Mouse (Mus musculus) heart, postnatal 0 days (tissue): ENCODE data around the gene Rem2. TPM values are rescaled to one million over a fixed set of nuclear protein-coding genes. Genes with fewer than 3 reads are reported as not detected.

ENCODE experiments used
- ATAC-seq: fragments of 200-750 bp; cut with Nextera tagmentation; 2 replicates; pipeline ENCODE4 v1.8.0; 2017; ENCODE audit warnings: low read depth, moderate number of reproducible peaks, moderate library complexity; ENCODE audit not compliant: insufficient read depth
- DNase-seq: peaks from one replicate; pipeline ENCODE4 v3.0.0-alpha.2; 2016; ENCODE audit warnings: low spot score
- H3K27ac ChIP-seq: fragments of 300-500 bp; sonication (generic); 2 replicates; pipeline ENCODE4 v1.5.1; 2014; ENCODE audit warnings: low read depth, mild to moderate bottlenecking
- H3K27me3 ChIP-seq: fragments of 300-500 bp; sonication (generic); 2 replicates; pipeline ENCODE4 v1.6.1; 2014; ENCODE audit warnings: low read length, mixed read lengths; ENCODE audit not compliant: control insufficient read depth, insufficient read depth
- H3K36me3 ChIP-seq: fragments of 300-500 bp; sonication (generic); replicated peaks from 2 replicates; pipeline ENCODE4 v1.6.1; 2014; ENCODE audit warnings: low read length, mixed read lengths; ENCODE audit not compliant: control insufficient read depth, insufficient read depth
- H3K4me1 ChIP-seq: fragments of 300-500 bp; sonication (generic); 2 replicates; pipeline ENCODE4 v1.6.1; 2014; ENCODE audit warnings: antibody characterized with exemption; ENCODE audit not compliant: control insufficient read depth, insufficient read depth
- H3K4me2 ChIP-seq: fragments of 300-500 bp; sonication (generic); 2 replicates; pipeline ENCODE4 v1.6.1; 2014; ENCODE audit warnings: low read depth, mild to moderate bottlenecking, low read length, moderate library complexity
- H3K4me3 ChIP-seq: fragments of 300-500 bp; sonication (generic); 2 replicates; pipeline ENCODE4 v1.5.1; 2014; ENCODE audit warnings: low read depth, low read length
- H3K9ac ChIP-seq: fragments of 300-500 bp; sonication (generic); replicated peaks from 2 replicates; pipeline ENCODE4 v1.6.1; 2014; ENCODE audit warnings: low read depth, low read length, mixed read lengths
- H3K9me3 ChIP-seq: fragments of 300-500 bp; sonication (generic); replicated peaks from 2 replicates; pipeline ENCODE4 v1.6.1; 2016; ENCODE audit warnings: low read length; ENCODE audit not compliant: control insufficient read depth
- CTCF ChIP-seq: IDR thresholded peaks from 2 replicates; pipeline ENCODE4 v1.5.1; 2016; ENCODE audit warnings: antibody characterized with exemption, control low read depth, low read depth
- EP300 ChIP-seq: IDR thresholded peaks from 2 replicates; pipeline ENCODE4 v1.6.1; 2016; ENCODE audit warnings: antibody characterized with exemption, low read depth
- WGBS: fragments of 180-500 bp; shearing (Covaris S2); extraction: QIAGEN DNeasy Blood & Tissue Kit; methylation state at CpG from one replicate; pipeline ENCODE4 v1.1.7; 2014; 5-methylcytosine and 5-hydroxymethylcytosine counted together
- polyA plus RNA-seq: library from polyadenylated mRNA; unstranded; fragments of >200 nt; fragmentation: Nextera tagmentation; extraction: Ambion mirVana; gene quantifications from 2 replicates; pipeline ENCODE4 v1.2.1, GENCODE M21; 2015
- total RNA-seq: library from RNA; depleted of rRNA; stranded (reverse); fragments of >200 nt; gene quantifications from 2 replicates; pipeline ENCODE4 v1.2.3, GENCODE M21; 2014; ENCODE audit warnings: low replicate concordance

The Rem2 gene
- total and polyA plus RNA-seq, 2 experiments from 2014 or later: 0.27 TPM; not detected in 1

- TF ChIP-seq EP300: no peak
- no peak for TF ChIP-seq CTCF
- H3K36me3 ChIP-seq: no peaks in the 10 kb centered on the region
- DNase-seq (no peak), ATAC-seq (no peak)
- 80% methylated on average over 14 of the region's 14 CpGs for WGBS
- no peaks in the 10 kb centered on the region for H3K27me3 ChIP-seq
- H3K9ac ChIP-seq: no peak overlapping the region
- H3K4me3 ChIP-seq: no peak overlapping the region
- peaks cover 4% of the 10 kb centered on the region; the same call in 1 of the 2 replicates for H3K9me3 ChIP-seq
- no peak overlapping the region for H3K27ac ChIP-seq
- H3K4me2 ChIP-seq: no peak overlapping the region
- H3K4me1 ChIP-seq: no peaks in the 10 kb centered on the region
Observed at GRCm38 (mm10) chr14:54496706-54497105, 20.8 kb downstream of the Rem2 start.

- TF ChIP-seq CTCF (no peak), EP300 (no peak)
- WGBS: 65% methylated on average over 2 of the region's 2 CpGs
- Histone ChIP-seq H3K4me3 (no peak overlapping the region), H3K4me1 (no peaks in the 10 kb centered on the region), H3K9ac (no peak overlapping the region), H3K27ac (no peak overlapping the region), H3K27me3 (no peaks in the 10 kb centered on the region), H3K4me2 (no peak overlapping the region), H3K36me3 (no peaks in the 10 kb centered on the region), H3K9me3 (peaks cover 9% of the 10 kb centered on the region; the same call in 1 of the 2 replicates)
- ATAC-seq (no peak), DNase-seq (no peak)
Observed at GRCm38 (mm10) chr14:54499330-54499729, 23.4 kb downstream of the Rem2 start.

- Histone ChIP-seq H3K4me1 (no peaks in the 10 kb centered on the region), H3K9me3 (peaks cover 9% of the 10 kb centered on the region; the same call in 1 of the 2 replicates), H3K4me3 (no peak overlapping the region), H3K36me3 (no peaks in the 10 kb centered on the region), H3K9ac (no peak overlapping the region), H3K27me3 (no peaks in the 10 kb centered on the region), H3K27ac (no peak overlapping the region), H3K4me2 (no peak overlapping the region)
- TF ChIP-seq CTCF: no peak
- TF ChIP-seq EP300: no peak
- ATAC-seq (no peak), DNase-seq (no peak)
- 52% methylated on average over 2 of the region's 2 CpGs for WGBS
Observed at GRCm38 (mm10) chr14:54501365-54501764, 25.5 kb downstream of the Rem2 start.

- Histone ChIP-seq H3K36me3 (peaks cover 15% of the 10 kb centered on the region), H3K9me3 (peaks cover 9% of the 10 kb centered on the region; the same call in 1 of the 2 replicates), H3K4me2 (no peak overlapping the region), H3K9ac (no peak overlapping the region), H3K27ac (no peak overlapping the region), H3K4me1 (no peaks in the 10 kb centered on the region), H3K4me3 (no peak overlapping the region), H3K27me3 (no peaks in the 10 kb centered on the region)
- TF ChIP-seq CTCF (no peak), EP300 (no peak)
- ATAC-seq: no peak
- 56% methylated on average over 2 of the region's 2 CpGs for WGBS
- DNase-seq: no peak
Observed at GRCm38 (mm10) chr14:54503092-54503491, 27.2 kb downstream of the Rem2 start.

- TF ChIP-seq CTCF (no peak), EP300 (no peak)
- H3K27ac ChIP-seq: no peak overlapping the region
- DNase-seq: no peak
- no peak overlapping the region for H3K4me3 ChIP-seq
- no peaks in the 10 kb centered on the region for H3K9me3 ChIP-seq
- no peaks in the 10 kb centered on the region for H3K27me3 ChIP-seq
- H3K4me2 ChIP-seq: no peak overlapping the region
- peaks cover 81% of the 10 kb centered on the region for H3K36me3 ChIP-seq
- H3K9ac ChIP-seq: no peak overlapping the region
- WGBS: 88% methylated on average over 9 of the region's 9 CpGs
- ATAC-seq: no peak
- H3K4me1 ChIP-seq: no peaks in the 10 kb centered on the region
Observed at GRCm38 (mm10) chr14:54509774-54510173, 33.9 kb downstream of the Rem2 start.

GRCm38 (mm10) chr14:54516710-54517310 lies 40.9 kb downstream of the Rem2 start:
- WGBS: 3% methylated on average over 17 of the region's 17 CpGs
- no peaks in the 10 kb centered on the region for H3K9me3 ChIP-seq
- H3K4me1 ChIP-seq: peaks cover 10% of the 10 kb centered on the region
- H3K4me2 ChIP-seq: peak overlapping the region; percentile 78
- DNase-seq (peak; percentile 16), ATAC-seq (no peak)
- peak overlapping the region; percentile 68 for H3K4me3 ChIP-seq
- peak overlapping the region; percentile 70 for H3K9ac ChIP-seq
- TF ChIP-seq CTCF (no peak), EP300 (0 out of 2 replicates have a peak, but pooled peaks have one; percentile 15)
- H3K27ac ChIP-seq: peak overlapping the region; percentile 80
- H3K27me3 ChIP-seq: no peaks in the 10 kb centered on the region
- peaks cover 36% of the 10 kb centered on the region for H3K36me3 ChIP-seq
